Mouse (Mus musculus) limb, embryonic 11.5 days (tissue): ENCODE measurements around the gene Rdh16f1. TPM values are rescaled to one million over a fixed set of nuclear protein-coding genes. Genes with fewer than 3 reads are reported as not detected.

Experiments used
- ATAC-seq: fragments of 200-750 bp; cut with Nextera tagmentation; 2 replicates; pipeline ENCODE4 v1.8.0; 2017; ENCODE audit warnings: low read depth; ENCODE audit not compliant: insufficient number of reproducible peaks, low FRiP score, low TSS enrichment
- DNase-seq: peaks from one replicate; pipeline ENCODE4 v3.0.0-alpha.2; 2015; ENCODE audit warnings: low spot score
- H3K27ac ChIP-seq: fragments of 300-500 bp; sonication (generic); replicated peaks from 2 replicates; pipeline ENCODE4 v1.5.1; 2014; ENCODE audit warnings: low read depth, mild to moderate bottlenecking, low read length
- H3K27me3 ChIP-seq: fragments of 300-500 bp; sonication (generic); 2 replicates; pipeline ENCODE4 v1.6.1; 2014; ENCODE audit warnings: mild to moderate bottlenecking, low read length, mixed read lengths; ENCODE audit not compliant: control insufficient read depth, insufficient read depth
- H3K36me3 ChIP-seq: fragments of 300-500 bp; sonication (generic); 2 replicates; pipeline ENCODE4 v1.6.1; 2014; ENCODE audit warnings: mild to moderate bottlenecking, low read length, moderate library complexity, mixed read lengths; ENCODE audit not compliant: control insufficient read depth, insufficient read depth
- H3K4me1 ChIP-seq: fragments of 300-500 bp; sonication (generic); 2 replicates; pipeline ENCODE4 v1.6.1; 2014; ENCODE audit warnings: low read length, mixed read lengths; ENCODE audit not compliant: control insufficient read depth, insufficient read depth
- H3K4me2 ChIP-seq: fragments of 300-500 bp; sonication (generic); 2 replicates; pipeline ENCODE4 v1.6.1; 2014; ENCODE audit warnings: low read depth, mild to moderate bottlenecking, moderate library complexity; ENCODE audit not compliant: severe bottlenecking
- H3K4me3 ChIP-seq: fragments of 300-500 bp; sonication (generic); 2 replicates; pipeline ENCODE4 v1.5.1; 2014; ENCODE audit warnings: low read depth, low read length
- H3K9ac ChIP-seq: fragments of 300-500 bp; sonication (generic); 2 replicates; pipeline ENCODE4 v1.6.1; 2014; ENCODE audit warnings: mild to moderate bottlenecking, low read length
- H3K9me3 ChIP-seq: fragments of 300-500 bp; sonication (generic); 2 replicates; pipeline ENCODE4 v1.6.1; 2016; ENCODE audit warnings: low read length; ENCODE audit not compliant: control insufficient read depth
- WGBS: fragments of 180-500 bp; shearing (Covaris S2); extraction: QIAGEN DNeasy Blood & Tissue Kit; methylation state at CpG from one replicate; pipeline ENCODE4 v1.1.7; 2014; 5-methylcytosine and 5-hydroxymethylcytosine counted together
- polyA plus RNA-seq: library from polyadenylated mRNA; unstranded; fragments of >200 nt; fragmentation: Nextera tagmentation; extraction: Ambion mirVana; gene quantifications from 2 replicates; pipeline ENCODE4 v1.2.1, GENCODE M21; 2014

Gene Rdh16f1
- not detected in 2 replicates for polyA plus RNA-seq

GRCm38 (mm10) chr10:127759181-127760110 lies at the start of gene Rdh16f1, which contains the start of gene Rdh1:
Gene Rdh16f1 (plus strand): TSS chr10:127759787.
Gene Rdh1 (plus strand): TSS chr10:127759721.
- WGBS, result 69% methylated on average over 9 of the region's 9 CpGs
- ATAC-seq (no peak), DNase-seq (no peak)
- Histone ChIP-seq H3K4me3 (no peak within 1 kb of the TSS), H3K36me3 (no peaks in the 10 kb centered on the region), H3K9me3 (no peaks in the 10 kb centered on the region), H3K4me1 (no peaks in the 10 kb centered on the region), H3K9ac (no peak within 1 kb of the TSS), H3K4me2 (no peak within 1 kb of the TSS), H3K27me3 (no peaks in the 10 kb centered on the region), H3K27ac (no peak within 1 kb of the TSS)

GRCm38 (mm10) chr10:127710331-127710730 lies 49.3 kb upstream of the Rdh16f1 start:
- 74% methylated on average over 13 of the region's 13 CpGs for WGBS
- H3K9ac ChIP-seq, result no peak overlapping the region
- no peak for ATAC-seq
- 0 out of 2 replicates have a peak, but pooled peaks cover 4% of the 10 kb centered on the region for H3K4me1 ChIP-seq
- H3K4me3 ChIP-seq, result no peak overlapping the region
- H3K9me3 ChIP-seq, result no peaks in the 10 kb centered on the region
- H3K27me3 ChIP-seq, result no peaks in the 10 kb centered on the region
- no peak for DNase-seq
- H3K4me2 ChIP-seq, result no peak overlapping the region
- H3K27ac ChIP-seq, result no peak overlapping the region
- H3K36me3 ChIP-seq, result no peaks in the 10 kb centered on the region

DNA sequence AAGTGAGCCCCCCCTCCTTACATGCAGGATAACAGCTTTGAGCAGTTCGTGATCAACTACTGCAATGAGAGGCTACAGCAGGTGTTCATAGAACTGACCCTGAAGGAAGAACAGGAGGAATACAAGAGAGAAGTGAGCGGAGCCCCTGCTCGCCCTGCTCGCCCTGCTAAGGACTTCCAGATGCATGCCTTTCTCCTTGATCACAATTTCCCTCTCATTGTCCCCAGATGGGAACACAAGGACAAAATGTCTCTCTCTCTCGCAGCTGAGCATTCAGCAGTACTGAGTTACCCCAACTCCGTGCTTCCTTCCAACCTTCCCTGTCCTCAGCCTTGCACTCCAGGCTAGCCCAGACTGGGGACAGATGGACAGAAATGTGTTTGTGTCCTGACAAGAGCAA lies 46.9 kb upstream of the Rdh16f1 start:
- ATAC-seq, result no peak
- Histone ChIP-seq H3K9me3 (no peaks in the 10 kb centered on the region), H3K4me3 (no peak overlapping the region), H3K27ac (no peak overlapping the region), H3K36me3 (no peaks in the 10 kb centered on the region), H3K4me2 (no peak overlapping the region), H3K4me1 (0 out of 2 replicates have a peak, but pooled peaks cover 4% of the 10 kb centered on the region), H3K9ac (no peak overlapping the region), H3K27me3 (no peaks in the 10 kb centered on the region)
- WGBS, result 52% methylated on average over 6 of the region's 6 CpGs
- DNase-seq, result peak; percentile 35

DNA sequence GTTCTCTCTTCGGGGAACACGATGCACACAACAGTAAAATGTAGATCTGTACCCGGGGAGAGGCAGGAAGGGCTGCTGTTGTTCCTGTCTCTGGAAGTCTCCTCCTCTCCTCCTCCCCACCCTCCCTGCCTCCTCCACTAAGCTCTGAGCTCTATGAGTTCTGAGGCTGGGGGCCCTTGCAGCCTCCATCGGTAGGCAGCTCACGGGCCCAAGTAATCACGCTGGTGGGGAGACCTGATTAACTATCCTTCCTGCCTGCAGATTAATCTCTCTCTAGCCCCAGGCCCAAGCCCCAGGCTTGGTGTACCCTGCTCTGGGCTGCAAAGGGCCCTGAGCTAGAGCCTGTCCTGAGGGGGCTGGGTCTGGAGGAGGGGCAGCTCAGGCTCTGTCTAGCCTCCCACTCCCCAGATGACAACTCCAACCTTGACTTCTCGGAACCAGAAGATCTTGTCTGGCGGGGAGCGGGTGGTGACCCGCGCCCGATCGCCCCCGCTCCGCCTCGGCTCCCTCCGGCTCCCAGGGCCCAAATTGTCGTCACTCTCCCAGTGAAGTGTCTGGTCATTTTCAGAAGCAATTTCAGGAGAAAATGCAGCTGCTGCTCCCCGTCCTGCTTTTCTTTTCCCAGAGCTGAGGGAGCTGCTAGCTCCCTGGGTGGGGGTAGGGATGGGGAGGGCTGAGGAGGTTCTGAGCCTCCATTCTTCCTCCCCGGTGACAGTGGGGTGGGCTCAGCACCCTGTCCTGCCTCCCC lies 37.7 kb upstream of the Rdh16f1 start:
- Histone ChIP-seq H3K4me2 (peak overlapping the region; percentile 17; the same call in 1 of the 2 replicates), H3K4me3 (no peak overlapping the region), H3K9me3 (no peaks in the 10 kb centered on the region), H3K9ac (no peak overlapping the region), H3K27me3 (peaks cover 3% of the 10 kb centered on the region; the same call in 1 of the 2 replicates), H3K27ac (no peak overlapping the region), H3K36me3 (no peaks in the 10 kb centered on the region), H3K4me1 (peaks cover 9% of the 10 kb centered on the region)
- 12% methylated on average over 20 of the region's 20 CpGs for WGBS
- ATAC-seq (0 out of 2 replicates have a peak, but pooled peaks have one; percentile 28), DNase-seq (no peak)

DNA sequence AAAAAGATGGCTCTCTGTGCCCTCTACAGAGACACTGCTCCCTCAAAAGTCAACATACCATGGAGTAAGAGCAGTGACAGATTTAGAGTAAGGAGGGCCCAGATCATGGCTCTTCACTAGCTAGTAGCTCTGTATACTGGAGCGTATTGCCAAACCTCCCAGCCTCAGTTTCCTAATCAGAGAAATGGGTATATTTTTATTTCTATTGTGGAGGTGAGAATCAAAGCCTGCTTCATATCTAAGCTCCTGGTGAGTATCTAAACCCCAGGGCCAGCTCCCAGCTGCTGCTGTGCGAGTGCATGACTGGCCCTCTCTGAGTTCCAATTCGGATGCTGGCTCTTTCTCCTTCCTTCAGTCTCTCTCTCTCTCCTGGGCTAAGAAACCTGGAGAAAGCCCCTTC lies 35.4 kb upstream of the Rdh16f1 start, which contains the start of gene Tac2:
TSS of gene Tac2 (plus strand) at position 301 of the 400 bp plus-strand sequence.
- H3K4me2 ChIP-seq, result 0 out of 2 replicates have a peak within 1 kb of the TSS, but pooled peaks have one; percentile 7
- H3K36me3 ChIP-seq, result no peaks in the 10 kb centered on the region
- no peak within 1 kb of the TSS for H3K27ac ChIP-seq
- H3K9me3 ChIP-seq, result no peaks in the 10 kb centered on the region
- peaks cover 9% of the 10 kb centered on the region for H3K4me1 ChIP-seq
- 83% methylated on average over 3 of the region's 3 CpGs for WGBS
- ATAC-seq (no peak), DNase-seq (no peak)
- no peak within 1 kb of the TSS for H3K4me3 ChIP-seq
- H3K9ac ChIP-seq, result no peak within 1 kb of the TSS
- peaks cover 3% of the 10 kb centered on the region; the same call in 1 of the 2 replicates for H3K27me3 ChIP-seq

DNA sequence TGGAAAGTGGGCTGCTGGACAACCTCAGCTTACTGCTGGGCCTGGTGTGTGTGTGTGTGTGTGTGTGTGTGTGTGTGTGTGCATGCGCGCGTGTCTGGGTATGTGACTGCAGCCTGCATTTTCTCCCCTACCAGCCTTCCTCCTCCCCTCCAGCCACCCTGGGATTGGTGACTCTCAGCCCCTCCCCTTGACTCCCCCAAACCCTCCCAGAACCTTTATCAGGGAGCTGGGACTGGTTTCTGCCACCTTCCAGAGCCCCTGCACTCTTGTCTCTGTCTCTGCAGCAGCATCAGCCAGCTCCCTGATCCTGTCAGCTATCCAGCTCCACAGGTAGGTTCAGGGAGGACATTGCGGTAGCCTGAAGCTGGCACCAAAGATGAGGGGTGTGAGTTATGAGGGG lies 34.5 kb upstream of the Rdh16f1 start:
- 78% methylated on average over 4 of the region's 4 CpGs for WGBS
- no peak for ATAC-seq
- H3K27me3 ChIP-seq, result peaks cover 3% of the 10 kb centered on the region; the same call in 1 of the 2 replicates

DNA sequence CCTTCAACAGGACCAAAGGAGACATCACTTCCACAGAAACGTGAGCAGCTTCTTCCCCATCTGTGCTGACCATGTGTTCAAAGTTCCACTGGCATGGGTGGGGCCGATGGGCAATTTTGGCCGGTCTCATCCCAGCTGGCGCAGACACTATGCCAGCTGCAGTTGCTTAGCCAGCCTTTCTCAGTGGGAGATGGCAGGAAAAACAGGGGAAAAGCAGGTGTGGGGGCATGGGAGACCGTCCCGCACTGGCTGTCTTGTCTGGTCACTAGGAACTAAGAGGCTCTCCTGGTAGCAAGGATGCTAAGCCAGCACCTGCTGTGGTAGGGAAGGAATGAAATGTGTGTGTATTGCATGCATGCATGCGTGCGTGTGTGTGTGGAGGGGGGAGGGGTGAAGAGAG lies 31.1 kb upstream of the Rdh16f1 start:
- ATAC-seq (no peak), DNase-seq (no peak)
- no peak overlapping the region for H3K4me3 ChIP-seq
- H3K27ac ChIP-seq, result no peak overlapping the region
- no peaks in the 10 kb centered on the region for H3K27me3 ChIP-seq
- H3K9ac ChIP-seq, result no peak overlapping the region
- no peaks in the 10 kb centered on the region for H3K4me1 ChIP-seq
- no peaks in the 10 kb centered on the region for H3K36me3 ChIP-seq
- no peak overlapping the region for H3K4me2 ChIP-seq
- no peaks in the 10 kb centered on the region for H3K9me3 ChIP-seq
- 79% methylated on average over 8 of the region's 8 CpGs for WGBS

More for the DNA sequence above, 34.5 kb upstream of the Rdh16f1 start:
- Histone ChIP-seq H3K4me2 (0 out of 2 replicates have a peak overlapping the region, but pooled peaks have one; percentile 7), H3K27ac (no peak overlapping the region), H3K36me3 (no peaks in the 10 kb centered on the region), H3K9me3 (no peaks in the 10 kb centered on the region), H3K9ac (no peak overlapping the region), H3K4me3 (no peak overlapping the region), H3K4me1 (peaks cover 9% of the 10 kb centered on the region)
- no peak for DNase-seq

DNA sequence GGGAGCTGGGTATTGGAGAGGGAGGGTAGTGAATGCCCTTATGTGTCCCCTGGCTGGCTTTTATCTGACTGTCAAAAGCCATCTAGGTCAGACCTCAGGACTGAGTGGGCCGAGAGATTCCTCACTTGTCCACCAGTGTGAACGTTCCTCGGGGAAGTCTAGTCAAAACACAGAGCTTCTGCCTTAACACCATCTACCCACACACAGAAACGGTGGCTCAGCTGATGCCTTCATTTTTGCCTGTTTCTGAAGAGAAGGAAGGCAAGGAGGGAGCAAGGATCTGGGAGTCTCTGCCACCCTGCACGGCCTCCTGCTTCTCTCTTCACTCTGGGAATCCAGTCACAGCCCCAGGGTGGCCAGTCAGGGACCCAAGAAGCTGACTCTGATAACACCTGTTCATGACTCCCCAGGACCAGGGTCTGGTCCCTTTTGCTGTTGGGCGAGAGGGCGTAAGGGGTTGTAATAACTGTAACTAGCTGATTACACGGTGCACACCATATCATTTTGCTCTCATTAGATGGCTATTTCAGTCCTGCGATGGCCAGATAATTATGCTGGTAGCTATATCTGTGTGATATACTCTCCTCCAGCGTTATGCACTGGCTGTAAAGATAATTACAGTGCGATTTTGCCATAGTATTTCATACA lies 29.2 kb upstream of the Rdh16f1 start:
- Histone ChIP-seq H3K4me3 (no peak overlapping the region), H3K9ac (no peak overlapping the region), H3K4me2 (no peak overlapping the region), H3K4me1 (no peaks in the 10 kb centered on the region), H3K9me3 (no peaks in the 10 kb centered on the region), H3K27ac (no peak overlapping the region), H3K27me3 (no peaks in the 10 kb centered on the region), H3K36me3 (no peaks in the 10 kb centered on the region)
- DNase-seq, result no peak
- ATAC-seq, result no peak
- 73% methylated on average over 11 of the region's 11 CpGs for WGBS
